Mouse (Mus musculus) layer of hippocampus, adult 9-11 months (tissue): ENCODE data around the gene Olfr1414.
"Not testable (repeated sequence)": the region's sequence is repeated elsewhere in the genome, so short reads cannot be mapped to it uniquely, and the experiment has no call there.

Source experiments
- DNase-seq: peaks from one replicate; pipeline ENCODE4 v3.0.0; 2022

The Olfr1414 gene

GRCm38 (mm10) chr1:92518561-92518960, at the start of gene Olfr1414:
Gene Olfr1414 (minus strand): TSS chr1:92518661.
- DNase-seq = no peak

- no peak for DNase-seq
Observed at GRCm38 (mm10) chr1:92545929-92546328, 27.5 kb upstream of the Olfr1414 start.

- DNase-seq = no peak
Observed at GRCm38 (mm10) chr1:92539071-92539470, 20.6 kb upstream of the Olfr1414 start.

GRCm38 (mm10) chr1:92536972-92537371, 18.5 kb upstream of the Olfr1414 start:
- DNase-seq = no peak

- no peak for DNase-seq
Observed at GRCm38 (mm10) chr1:92523764-92524163, 5.3 kb upstream of the Olfr1414 start.

- peak; percentile 38 for DNase-seq
Observed at GRCm38 (mm10) chr1:92521376-92521775, 2.9 kb upstream of the Olfr1414 start.

- peak; percentile 56 for DNase-seq
Observed at GRCm38 (mm10) chr1:92519046-92519445, 585 bp upstream of the Olfr1414 start.

- no peak for DNase-seq
Observed at GRCm38 (mm10) chr1:92515390-92515789, 3.1 kb downstream of the Olfr1414 start.

GRCm38 (mm10) chr1:92511646-92512045, 6.8 kb downstream of the Olfr1414 start:
- not testable (repeated sequence) for DNase-seq

- DNase-seq = no peak
Observed at GRCm38 (mm10) chr1:92496001-92496400, 22.5 kb downstream of the Olfr1414 start, which contains the start of gene Olfr1415. Gene Olfr1415 (minus strand): TSS chr1:92496101.

- no peak for DNase-seq
Observed at GRCm38 (mm10) chr1:92485013-92485412, 33.4 kb downstream of the Olfr1414 start, which contains the start of gene Olfr1416. Gene Olfr1416 (minus strand): TSS chr1:92485113.

GRCm38 (mm10) chr1:92474066-92474578, 44.3 kb downstream of the Olfr1414 start:
- no peak for DNase-seq

GRCm38 (mm10) chr1:92473165-92474041, 45.1 kb downstream of the Olfr1414 start, which contains the start of gene Ndufa10:
Gene Ndufa10 (minus strand): TSS chr1:92473860.
- peak; percentile 87 for DNase-seq

GRCm38 (mm10) chr1:92468891-92469290, 49.6 kb downstream of the Olfr1414 start:
- no peak for DNase-seq

GRCm38 (mm10) chr1:92458416-92458815, 60.0 kb downstream of the Olfr1414 start:
- no peak for DNase-seq

GRCm38 (mm10) chr1:92457758-92458157, 60.7 kb downstream of the Olfr1414 start:
- no peak for DNase-seq
